20 mouse cellular contexts compared by ENCODE assay signal in the genomic region with DNA sequence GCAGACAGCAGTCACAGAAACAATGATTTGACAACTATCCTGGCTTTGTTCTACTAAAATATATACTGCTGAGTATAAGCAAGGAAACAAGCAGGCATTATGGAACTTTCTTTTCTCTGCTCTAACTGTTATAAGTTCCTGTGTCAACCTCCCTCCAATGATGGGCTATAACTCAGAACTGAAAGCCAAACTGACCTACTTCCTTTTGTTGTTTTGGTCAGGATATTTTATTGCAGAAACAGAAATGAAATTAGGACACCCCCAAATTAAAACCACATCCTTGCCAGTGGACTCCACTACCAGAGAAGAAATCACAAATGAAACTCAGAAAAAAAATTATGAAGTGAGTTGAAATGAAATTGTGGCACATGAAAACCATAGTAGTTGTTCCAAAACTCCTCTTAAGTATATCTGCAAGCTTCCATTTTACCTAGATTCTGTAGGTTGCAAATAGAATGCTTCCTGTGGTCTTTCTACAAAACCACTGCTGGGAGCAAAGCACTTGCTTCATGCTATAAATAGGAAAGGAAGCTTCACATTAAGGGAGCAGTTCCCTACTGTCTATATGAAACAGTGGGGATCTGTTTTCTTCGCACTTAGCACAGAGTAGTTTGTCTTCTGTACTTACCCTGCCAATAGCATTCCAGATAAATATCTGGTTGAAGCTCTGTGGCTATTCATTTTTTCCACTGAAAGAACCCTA.
A peak's percentile ranks its signal among the peaks of the same experiment; 100 is the strongest.
DNase-seq lines count a peak whose midpoint lies in the region; ATAC-seq lines count a peak whose summit lies in the region.
"Had no signal": no experiment of that assay in that cellular context is flagged by ENCODE, and none has a peak within 500 bp of the region (broad histone marks: within the 10 kb centered on the region; RNA-seq: fewer than 3 reads in every experiment).

No protein-coding gene starts in this region.

- ATAC-seq in common myeloid progenitor, adult 5-6 weeks (replicated peaks; ENCODE audit: low read depth, poor library complexity, severe bottlenecking) = peak; percentile 65
- ATAC-seq in megakaryocyte, adult 5-6 weeks (ENCODE audit: poor library complexity, severe bottlenecking) = peak; percentile 45; the same call in 1 of the 2 replicates
- ATAC-seq: activated CD4-positive, CD25-positive, alpha-beta regulatory T cell, adult 4 months; CD4-positive, CD25-positive, alpha-beta regulatory T cell, adult 4 months; forebrain, embryonic 13.5 days; forebrain, embryonic 15.5 days; forebrain, postnatal 0 days; Patski had no signal

- DNase-seq in cerebellum, postnatal 14 days = no peak
- no peak for DNase-seq in thymus, postnatal 0 days (ENCODE audit: low spot score)
- DNase-seq in layer of hippocampus, postnatal 36 days = no peak
- DNase-seq: adrenal gland, adult 8-10 months; adrenal gland, postnatal 14 days; adrenal gland, postnatal 36 days; B cell, adult 2 months; cerebellum, adult 11-12 months; cerebellum, adult 2 months; cerebellum, adult 9-10 months; cerebellum, postnatal 10 days; cerebellum, postnatal 36 days; forebrain, postnatal 0 days had no signal
